Mouse (Mus musculus) left cerebral cortex, adult 11 months (tissue): ENCODE measurements around the gene Scn5a.
A peak's percentile ranks its signal among the peaks of the same experiment; 100 is the strongest.

ENCODE experiments used
- DNase-seq: peaks from one replicate; pipeline ENCODE4 v3.0.0; 2022; ENCODE audit warnings: low spot score

The Scn5a gene

GRCm38 (mm10) chr9:119578636-119579438 lies at the start of gene Scn5a:
Gene Scn5a (minus strand): TSS chr9:119579016.
- no peak for DNase-seq

GRCm38 (mm10) chr9:119627227-119627626 lies 48.4 kb upstream of the Scn5a start:
- DNase-seq: no peak

- no peak for DNase-seq
Observed at GRCm38 (mm10) chr9:119624151-119624550, 45.3 kb upstream of the Scn5a start.

GRCm38 (mm10) chr9:119614798-119615197 lies 36.0 kb upstream of the Scn5a start:
- DNase-seq: peak; percentile 13

- no peak for DNase-seq
Observed at GRCm38 (mm10) chr9:119610563-119611166, 31.8 kb upstream of the Scn5a start.

- DNase-seq: no peak
Observed at GRCm38 (mm10) chr9:119606906-119607305, 28.1 kb upstream of the Scn5a start.

- no peak for DNase-seq
Observed at GRCm38 (mm10) chr9:119604607-119605006, 25.8 kb upstream of the Scn5a start.

- DNase-seq: no peak
Observed at GRCm38 (mm10) chr9:119598501-119598900, 19.7 kb upstream of the Scn5a start.

- no peak for DNase-seq
Observed at GRCm38 (mm10) chr9:119597332-119597731, 18.5 kb upstream of the Scn5a start.

- DNase-seq: no peak
Observed at GRCm38 (mm10) chr9:119589592-119589991, 10.8 kb upstream of the Scn5a start.

GRCm38 (mm10) chr9:119588763-119589449 lies 10.1 kb upstream of the Scn5a start:
- no peak for DNase-seq

GRCm38 (mm10) chr9:119580668-119581067 lies 1.9 kb upstream of the Scn5a start:
- peak; percentile 35 for DNase-seq

- DNase-seq: no peak
Observed at GRCm38 (mm10) chr9:119580187-119580586, 1.4 kb upstream of the Scn5a start.

GRCm38 (mm10) chr9:119578311-119578635 lies 543 bp downstream of the Scn5a start:
- DNase-seq: no peak

GRCm38 (mm10) chr9:119576977-119577376 lies 1.8 kb downstream of the Scn5a start:
- DNase-seq: no peak

GRCm38 (mm10) chr9:119575732-119576131 lies 3.1 kb downstream of the Scn5a start:
- DNase-seq: no peak

GRCm38 (mm10) chr9:119574366-119574765 lies 4.5 kb downstream of the Scn5a start:
- DNase-seq: no peak

- DNase-seq: no peak
Observed at GRCm38 (mm10) chr9:119573009-119573408, 5.8 kb downstream of the Scn5a start.

GRCm38 (mm10) chr9:119571411-119571888 lies 7.4 kb downstream of the Scn5a start:
- DNase-seq: no peak

GRCm38 (mm10) chr9:119570652-119571051 lies 8.2 kb downstream of the Scn5a start:
- DNase-seq: no peak

GRCm38 (mm10) chr9:119568732-119569131 lies 10.1 kb downstream of the Scn5a start:
- no peak for DNase-seq

- no peak for DNase-seq
Observed at GRCm38 (mm10) chr9:119567800-119568199, 11.0 kb downstream of the Scn5a start.

GRCm38 (mm10) chr9:119566214-119566613 lies 12.6 kb downstream of the Scn5a start:
- DNase-seq: no peak
